Comparison of ENCODE assay signal across 8 mouse cellular contexts in the genomic region with DNA sequence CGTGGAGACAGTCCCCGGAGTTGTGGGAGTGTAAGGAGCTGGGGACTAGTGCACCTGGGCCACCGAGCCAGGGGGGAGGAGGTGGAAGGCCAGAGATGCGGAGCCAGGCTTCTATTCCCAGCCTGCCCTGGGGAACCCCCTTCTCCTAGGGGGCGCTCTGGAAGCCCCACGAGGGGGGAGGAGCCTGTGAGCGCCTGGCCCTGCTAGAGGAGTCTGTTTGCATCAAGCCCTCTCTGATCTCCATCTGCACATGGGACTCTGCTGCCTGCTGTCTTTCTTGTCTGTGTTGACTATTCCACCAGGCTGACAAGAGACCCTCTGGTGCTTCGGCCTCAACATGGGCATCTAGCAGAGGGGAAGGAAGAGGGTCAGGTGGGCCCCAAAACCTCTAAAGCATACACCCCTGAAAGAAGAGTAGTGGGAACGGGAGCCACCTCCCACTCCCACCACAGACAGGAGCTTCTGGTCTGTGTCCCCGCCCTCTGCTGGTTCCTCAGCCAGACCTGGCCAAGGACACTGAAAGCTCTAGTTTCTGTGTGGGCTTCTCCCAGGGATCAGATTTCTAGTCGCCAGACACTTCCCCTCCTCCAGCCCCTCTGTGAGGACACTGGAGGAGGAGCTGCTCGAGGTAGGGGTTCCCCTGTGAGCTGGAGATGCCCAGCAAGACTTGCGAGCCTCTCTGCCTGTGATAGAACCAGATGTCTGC. TPM values are rescaled to one million over a fixed set of nuclear protein-coding genes. Genes with fewer than 3 reads are reported as not detected.
DNase-seq lines count a peak whose midpoint lies in the region; ATAC-seq and TF ChIP-seq lines count a peak whose summit lies in the region.
"Had no signal": no experiment of that assay in that cellular context is flagged by ENCODE, and none has a peak within 500 bp of the region (broad histone marks: within the 10 kb centered on the region; RNA-seq: fewer than 3 reads in every experiment).

No protein-coding gene starts in this region.

- no peak for TF ChIP-seq POLR2A in cerebellum, adult 2 months (IDR thresholded peaks at IDR 0.05; ENCODE audit: borderline replicate concordance, insufficient read depth, low read length)

- peak overlapping the region; percentile 69 for H3K4me2 ChIP-seq in forebrain, embryonic 16.5 days (ENCODE audit: low read length)
- H3K4me2 ChIP-seq in liver, embryonic 12.5 days, result peak overlapping the region; percentile 7; the same call in 1 of the 2 replicates

- no peak for TF ChIP-seq CTCF in cerebellum, adult 2 months (IDR thresholded peaks at IDR 0.05; ENCODE audit: borderline replicate concordance, insufficient read depth, low read depth, low read length)

- H3K27ac ChIP-seq in cerebellum, adult 2 months (ENCODE audit: insufficient read depth, low read length), result no peak overlapping the region
- no peak overlapping the region for H3K27ac ChIP-seq in forebrain, embryonic 16.5 days (ENCODE audit: low read length)
- H3K27ac ChIP-seq in liver, embryonic 12.5 days, result no peak overlapping the region; the same call in 1 of the 2 replicates

- peak overlapping the region; percentile 19; the same call in 1 of the 2 replicates for H3K9ac ChIP-seq in forebrain, embryonic 16.5 days (replicated peaks; ENCODE audit: low read depth, low read length)
- no peak overlapping the region for H3K9ac ChIP-seq in liver, embryonic 12.5 days

- no peaks in the 10 kb centered on the region for H3K9me3 ChIP-seq in forebrain, embryonic 16.5 days (ENCODE audit: control insufficient read depth, low read length)
- no peaks in the 10 kb centered on the region for H3K9me3 ChIP-seq in liver, embryonic 12.5 days (replicated peaks)

- peaks cover 51% of the 10 kb centered on the region for H3K4me1 ChIP-seq in cerebellum, adult 2 months (ENCODE audit: control insufficient read depth, insufficient read depth, low read length)
- peaks cover 51% of the 10 kb centered on the region for H3K4me1 ChIP-seq in forebrain, embryonic 16.5 days (replicated peaks; ENCODE audit: control insufficient read depth, insufficient read depth, low read length)
- H3K4me1 ChIP-seq in liver, embryonic 12.5 days, result peaks cover 83% of the 10 kb centered on the region

- H3K4me3 ChIP-seq in cerebellum, adult 2 months (replicated peaks; ENCODE audit: insufficient read depth, low read depth, low read length), result peak overlapping the region; percentile 75
- peak overlapping the region; percentile 96 for H3K4me3 ChIP-seq in forebrain, embryonic 16.5 days (replicated peaks; ENCODE audit: low read length)
- H3K4me3 ChIP-seq in liver, embryonic 12.5 days, result no peak overlapping the region
- H3K4me3 ChIP-seq: erythroblast, embryonic 14.5 days had no signal

- WGBS in cerebellum, adult 2 months, result 4% methylated on average over 12 of the region's 13 CpGs
- 18% methylated on average over 12 of the region's 13 CpGs for WGBS in forebrain, embryonic 16.5 days
- 28% methylated on average over 13 of the region's 13 CpGs for whole genome bisulfite sequencing in liver, embryonic 12.5 days (ENCODE audit: insufficient replicate concordance)

- no peaks in the 10 kb centered on the region for H3K36me3 ChIP-seq in forebrain, embryonic 16.5 days (ENCODE audit: control insufficient read depth, insufficient read depth)
- no peaks in the 10 kb centered on the region for H3K36me3 ChIP-seq in liver, embryonic 12.5 days

- peak; percentile 40 for DNase-seq in left cerebral cortex, postnatal 4 days
- no peak for DNase-seq in left cerebral cortex, postnatal 14 days (ENCODE audit: low spot score in 2 of 2)
- DNase-seq in cerebellum, adult 2 months, result peak; percentile 59 to 62
- peak; percentile 61 for DNase-seq in ovary, postnatal 36 days (ENCODE audit: low spot score)
- DNase-seq in frontal cortex, postnatal 14 days (ENCODE audit: low spot score in 2 of 2), result no peak

- intact Hi-C loops in left cerebral cortex, postnatal 4 days (cut with DNase I), result no loop called here
- intact Hi-C loops in left cerebral cortex, postnatal 14 days (cut with DNase I), result no loop called here

- ATAC-seq in forebrain, embryonic 16.5 days, result no peak
- ATAC-seq in liver, embryonic 12.5 days, result no peak

- no peaks in the 10 kb centered on the region for H3K27me3 ChIP-seq in cerebellum, adult 2 months (ENCODE audit: control insufficient read depth, insufficient read depth, low read length)
- H3K27me3 ChIP-seq in forebrain, embryonic 16.5 days (replicated peaks; ENCODE audit: control insufficient read depth, insufficient read depth, low read length), result no peaks in the 10 kb centered on the region
- H3K27me3 ChIP-seq in liver, embryonic 12.5 days (replicated peaks), result peaks cover 50% of the 10 kb centered on the region

RNA-seq across cellular contexts. Expression of a gene that starts 3.2 kb away (rescaled TPM):
- total RNA-seq in left cerebral cortex, postnatal 4 days (2021), result 100 to 1,000 TPM; 398 to 418 TPM
- total RNA-seq in left cerebral cortex, postnatal 14 days (2021), result 100 to 1,000 TPM; 457 to 482 TPM
- polyA plus RNA-seq in cerebellum, adult 2 months (2012; rRNA removed), result 164 and 184 TPM in 2 replicates
- polyA plus RNA-seq in forebrain, embryonic 16.5 days (2015; fragmentation: Nextera tagmentation; extraction: Ambion mirVana), result 57.4 and 60.4 TPM in 2 replicates
- polyA plus RNA-seq in liver, embryonic 12.5 days (2016; fragmentation: Nextera tagmentation; extraction: Ambion mirVana), result 4.9 and 5.3 TPM in 2 replicates

RNA-seq across cellular contexts. Expression of a gene that starts 51.9 kb away (rescaled TPM):
- total RNA-seq in left cerebral cortex, postnatal 4 days (2021), result under 1 TPM; 0.20 to 0.26 TPM
- under 1 TPM; 0.19 to 0.20 TPM for total RNA-seq in left cerebral cortex, postnatal 14 days (2021)
- polyA plus RNA-seq in cerebellum, adult 2 months (2012; rRNA removed), result 0.56 and 0.74 TPM in 2 replicates
- polyA plus RNA-seq in forebrain, embryonic 16.5 days (2015; fragmentation: Nextera tagmentation; extraction: Ambion mirVana), result 0.63 and 1.3 TPM in 2 replicates
- polyA plus RNA-seq in liver, embryonic 12.5 days (2016; fragmentation: Nextera tagmentation; extraction: Ambion mirVana), result 0.15 and 0.16 TPM in 2 replicates
- polyA plus RNA-seq: erythroblast, embryonic 14.5 days had no signal

RNA-seq across cellular contexts. Expression of a gene that starts 52.2 kb away (rescaled TPM):
- 1 to 10 TPM; 2.5 to 2.7 TPM for total RNA-seq in left cerebral cortex, postnatal 4 days (2021)
- total RNA-seq in left cerebral cortex, postnatal 14 days (2021), result under 1 TPM; 0.72 to 0.79 TPM
- polyA plus RNA-seq in cerebellum, adult 2 months (2012; rRNA removed), result 2.0 and 2.5 TPM in 2 replicates
- polyA plus RNA-seq in forebrain, embryonic 16.5 days (2015; fragmentation: Nextera tagmentation; extraction: Ambion mirVana), result 14.8 and 19.5 TPM in 2 replicates
- polyA plus RNA-seq in liver, embryonic 12.5 days (2016; fragmentation: Nextera tagmentation; extraction: Ambion mirVana), result 113 and 116 TPM in 2 replicates

Comparison
In these comparisons a context has a peak if more than half of its experiments do, and no peak if none do; other contexts are left out.
1. DNase-seq: peak in left cerebral cortex, postnatal 4 days (single experiment), cerebellum, adult 2 months (2 of 2) and ovary, postnatal 36 days (single experiment); none in left cerebral cortex, postnatal 14 days (0 of 2) and frontal cortex, postnatal 14 days (0 of 2).